Mouse (Mus musculus) layer of hippocampus, adult 18-20 months (tissue): ENCODE results near the gene Galk1. TPM values are rescaled to one million over a fixed set of nuclear protein-coding genes. Genes with fewer than 3 reads are reported as not detected.
"Not testable (repeated sequence)": the region's sequence is repeated elsewhere in the genome, so short reads cannot be mapped to it uniquely, and the experiment has no call there.

Experiments
- DNase-seq, 2 experiments: peaks; one replicate each; pipeline ENCODE4 v3.0.0; 2022; ENCODE audit warnings: low spot score in 2 of 2
- total RNA-seq, 2 experiments: library from RNA; stranded (reverse); gene quantifications; 2 replicates each; pipeline ENCODE4 v1.2.3; 2021

Gene Galk1
- total RNA-seq, 2 experiments from 2014 or later: 11.7 to 14.1 TPM

DNA sequence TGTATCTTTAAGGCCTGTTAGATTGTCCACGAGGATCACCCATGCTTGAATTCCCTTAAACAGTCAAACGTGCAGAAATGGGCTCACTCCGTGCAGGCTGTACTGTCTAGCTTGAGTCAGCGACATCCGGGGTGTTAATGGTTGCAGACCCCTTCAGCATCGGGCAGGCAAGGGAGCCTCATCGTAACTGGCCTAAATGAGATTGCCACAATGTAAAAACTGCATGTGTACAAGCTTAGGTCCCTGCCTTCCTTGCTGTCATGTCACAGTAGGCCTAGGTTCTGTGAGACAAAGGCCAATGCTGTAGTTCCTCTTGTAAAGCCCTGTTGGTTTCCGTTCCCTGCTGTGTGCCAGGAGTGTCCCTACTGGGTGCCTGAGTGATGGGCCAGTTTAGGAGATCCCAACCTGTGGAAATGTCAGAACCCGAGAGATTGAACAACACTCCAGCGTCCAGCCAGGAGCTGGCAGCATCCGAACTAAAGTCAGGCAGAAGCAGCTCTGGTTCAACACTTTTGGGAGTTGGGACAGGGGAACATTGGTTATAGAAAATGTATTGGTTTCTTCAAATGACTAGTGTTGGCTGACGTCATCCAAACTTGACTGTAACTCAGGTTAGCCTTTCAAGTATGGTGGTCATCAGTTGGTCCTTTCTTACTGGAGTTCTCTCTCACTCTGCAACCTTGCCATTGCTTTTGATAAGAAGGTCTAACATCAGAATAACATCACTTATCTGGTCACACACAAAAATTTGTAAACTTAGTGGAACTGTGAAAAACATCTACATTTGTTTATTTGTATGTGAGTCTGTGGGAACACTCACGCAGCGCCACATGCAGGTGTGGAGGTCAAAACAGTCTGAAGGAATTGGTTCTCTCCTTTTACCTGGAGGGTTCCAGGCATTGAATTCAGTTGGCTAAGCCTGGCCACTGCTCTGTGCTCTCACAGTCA lies 18.7 kb upstream of the Galk1 start:
- no peak for DNase-seq

DNA sequence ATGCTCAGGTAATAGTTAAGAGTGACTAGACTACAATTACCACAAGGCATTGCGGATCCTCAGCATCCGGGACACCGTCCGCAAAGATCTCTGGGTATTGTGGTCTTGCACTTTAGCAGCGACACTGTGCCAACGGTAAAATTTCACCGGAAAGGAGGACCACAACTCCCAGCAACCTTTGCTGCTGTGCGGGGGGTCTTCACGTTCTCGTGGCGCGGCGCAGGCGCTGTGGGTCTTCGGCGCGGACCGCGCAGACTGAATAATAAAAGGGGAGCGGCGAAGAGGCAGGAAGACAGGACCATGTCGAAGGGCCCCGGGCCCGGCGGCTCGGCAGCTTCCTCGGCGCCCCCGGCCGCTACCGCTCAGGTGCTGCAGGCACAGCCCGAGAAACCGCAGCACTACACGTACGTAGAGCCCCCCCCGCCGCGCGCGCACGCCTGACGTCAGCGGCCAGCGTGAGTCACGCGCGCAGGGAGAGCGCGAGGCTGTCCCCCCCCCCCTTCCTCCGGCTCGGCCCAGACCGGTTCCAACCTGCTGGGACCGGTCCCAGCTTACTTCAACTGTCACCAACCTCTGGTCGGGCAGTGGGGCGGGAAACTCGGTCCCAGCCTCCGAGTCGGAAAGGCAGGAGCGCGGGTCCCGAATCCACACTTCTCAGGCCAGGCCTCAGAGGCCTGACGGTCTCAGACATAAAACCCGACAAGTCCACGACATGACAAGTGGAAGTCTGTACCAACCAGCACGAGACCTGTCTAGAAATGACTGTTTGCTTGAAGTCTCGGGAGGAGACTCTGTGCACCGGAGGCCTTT lies 17.8 kb upstream of the Galk1 start, which contains the start of gene Unk:
Unk (plus strand) TSS at position 235 of the 810 bp plus-strand sequence.
- peak; percentile 98 to 99 for DNase-seq

DNA sequence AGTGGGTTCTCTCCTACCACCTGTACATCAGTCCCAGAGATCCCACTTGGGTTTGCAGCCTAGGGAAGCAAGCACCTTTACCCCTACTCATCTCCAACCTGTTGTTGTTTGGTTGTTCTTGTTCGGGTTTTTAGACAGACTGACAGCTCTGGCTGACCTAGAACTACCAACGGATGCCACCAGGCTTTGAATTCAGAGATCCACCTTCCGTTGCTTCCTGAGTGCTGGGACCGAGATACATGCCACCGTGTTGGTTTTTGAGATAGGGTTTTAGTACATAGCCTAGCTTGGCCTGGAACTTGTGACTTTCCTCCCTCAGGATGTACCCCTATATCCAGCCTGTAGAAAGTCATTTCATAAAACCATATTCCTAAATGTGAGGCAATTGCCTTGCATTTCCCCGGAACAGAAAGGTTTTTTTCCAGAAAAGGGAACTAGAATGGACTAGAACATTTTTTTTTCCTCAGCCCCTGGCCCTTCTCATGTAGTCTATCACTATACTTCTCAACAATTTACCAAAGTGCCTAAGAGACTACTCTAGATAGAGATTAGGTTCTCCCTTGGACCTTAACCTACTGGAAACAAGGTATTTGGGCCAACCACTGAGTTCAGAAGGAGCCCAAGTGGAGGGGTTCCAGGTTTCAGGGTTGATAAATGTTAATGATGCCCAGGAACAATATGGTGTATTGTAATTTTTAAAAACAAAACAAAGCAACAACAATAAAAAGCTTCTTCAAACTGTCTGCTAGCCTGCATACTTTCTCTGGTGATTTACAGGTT lies 16.8 kb upstream of the Galk1 start:
- DNase-seq: no peak

DNA sequence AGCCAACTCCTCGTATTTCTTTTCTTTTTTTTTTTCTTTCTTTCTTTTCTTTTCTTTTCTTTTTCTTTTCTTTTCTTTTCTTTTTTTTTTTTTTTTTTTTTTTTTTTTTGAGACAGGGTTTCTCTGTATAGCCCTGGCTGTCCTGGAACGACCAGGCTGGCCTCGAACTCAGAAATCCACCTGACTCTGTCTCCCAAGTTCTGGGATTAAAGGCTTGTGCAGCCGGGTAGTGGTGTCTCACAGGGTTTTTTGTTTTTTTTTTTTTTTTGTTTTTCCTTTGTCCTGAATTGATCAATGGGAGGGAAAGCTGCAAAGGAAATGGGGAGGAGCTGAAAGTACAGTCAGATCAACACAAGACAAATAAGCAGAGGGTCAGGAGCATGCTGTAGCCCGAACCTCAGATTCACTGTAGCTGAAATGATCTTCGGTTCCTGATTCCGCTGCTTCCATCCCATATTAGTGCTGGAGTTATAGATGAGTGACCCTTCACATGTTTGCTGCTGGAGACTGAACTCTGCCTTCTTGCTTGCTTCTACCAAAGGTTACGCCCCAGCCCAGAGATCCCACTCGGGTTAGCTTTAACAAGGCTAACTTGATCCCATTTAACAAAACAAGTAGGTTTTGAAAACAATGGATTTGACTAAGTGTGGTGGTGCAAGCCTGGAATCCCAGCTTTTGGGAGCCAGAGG lies 15.8 kb upstream of the Galk1 start:
- no peak for DNase-seq

DNA sequence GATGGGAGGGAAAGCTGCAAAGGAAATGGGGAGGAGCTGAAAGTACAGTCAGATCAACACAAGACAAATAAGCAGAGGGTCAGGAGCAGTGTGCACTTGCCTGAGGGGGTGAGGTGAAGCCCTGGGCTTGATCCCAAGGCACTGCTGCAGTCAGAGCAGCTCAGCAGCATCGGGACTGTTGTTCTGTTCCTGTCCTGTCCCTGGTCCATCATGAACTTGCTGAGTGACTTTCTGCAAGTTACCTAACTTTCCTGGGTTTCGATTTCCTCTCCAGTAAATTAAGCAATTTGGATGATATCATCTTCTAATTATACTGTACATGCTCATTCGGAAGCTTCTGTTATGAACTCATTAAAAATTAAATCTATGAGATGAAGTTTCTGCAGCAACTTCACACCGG lies 15.2 kb upstream of the Galk1 start, which contains the start of gene H3f3b:
H3f3b (minus strand) TSS at position 207 of the 400 bp plus-strand sequence.
- no peak for DNase-seq

DNA sequence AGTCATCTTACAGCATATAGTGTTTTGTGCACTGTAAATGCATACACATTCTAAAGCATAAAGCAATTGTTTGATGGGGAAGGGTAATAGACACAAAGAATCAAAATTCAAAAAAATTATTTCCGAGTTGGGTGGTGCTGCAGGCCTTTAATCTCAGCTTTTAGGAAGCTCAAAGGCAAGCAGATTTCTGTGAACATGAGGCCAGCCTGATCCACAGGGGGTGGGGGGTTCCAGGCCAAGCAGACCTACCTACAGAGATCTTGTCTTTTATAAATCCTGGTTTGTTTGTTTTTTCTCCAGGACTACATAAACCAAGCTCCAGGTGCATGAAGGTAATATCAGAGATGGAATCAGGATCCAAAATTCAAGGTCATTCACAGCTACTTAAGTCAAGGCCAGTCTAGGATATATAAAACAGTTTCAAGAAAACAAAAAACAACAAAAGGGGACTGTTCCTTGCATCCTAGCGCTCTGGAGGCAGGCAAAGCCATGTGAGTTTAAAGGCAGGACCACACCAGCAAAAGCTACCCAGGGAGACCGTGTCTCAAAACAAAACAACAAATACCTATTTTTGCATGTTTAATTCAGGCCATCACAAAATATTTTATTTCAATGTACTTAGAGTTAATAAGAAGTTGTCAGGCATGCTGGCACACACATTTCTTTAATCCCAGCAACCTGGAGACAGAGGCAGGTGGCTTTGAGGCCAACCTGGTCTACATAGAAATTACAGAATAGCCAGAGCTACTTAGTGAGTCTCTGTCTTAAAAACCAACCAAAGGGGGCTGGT lies 12.7 kb upstream of the Galk1 start:
- DNase-seq: no peak

DNA sequence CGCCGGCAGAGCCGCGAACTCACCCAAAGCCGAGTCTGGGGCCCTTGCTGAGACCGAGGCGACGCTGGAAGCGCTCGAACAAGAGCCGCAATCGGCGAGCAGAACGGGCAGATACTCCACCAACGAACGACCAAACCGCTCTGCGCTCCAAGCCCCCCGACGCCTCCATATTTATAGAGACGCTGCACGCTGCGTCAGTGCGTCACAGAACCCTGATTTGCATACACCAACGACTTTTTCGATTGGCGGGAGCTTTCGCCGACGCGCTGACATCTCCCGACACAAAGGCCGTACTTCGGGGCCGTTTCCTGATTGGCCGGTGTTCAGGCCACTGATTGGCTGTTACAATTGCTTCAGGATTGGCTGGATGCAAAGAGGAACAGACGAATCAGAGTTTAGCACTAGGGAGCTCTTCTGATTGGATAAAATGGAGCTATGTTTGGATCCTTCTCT lies 11.9 kb upstream of the Galk1 start:
- peak; percentile 96 to 98 for DNase-seq

DNA sequence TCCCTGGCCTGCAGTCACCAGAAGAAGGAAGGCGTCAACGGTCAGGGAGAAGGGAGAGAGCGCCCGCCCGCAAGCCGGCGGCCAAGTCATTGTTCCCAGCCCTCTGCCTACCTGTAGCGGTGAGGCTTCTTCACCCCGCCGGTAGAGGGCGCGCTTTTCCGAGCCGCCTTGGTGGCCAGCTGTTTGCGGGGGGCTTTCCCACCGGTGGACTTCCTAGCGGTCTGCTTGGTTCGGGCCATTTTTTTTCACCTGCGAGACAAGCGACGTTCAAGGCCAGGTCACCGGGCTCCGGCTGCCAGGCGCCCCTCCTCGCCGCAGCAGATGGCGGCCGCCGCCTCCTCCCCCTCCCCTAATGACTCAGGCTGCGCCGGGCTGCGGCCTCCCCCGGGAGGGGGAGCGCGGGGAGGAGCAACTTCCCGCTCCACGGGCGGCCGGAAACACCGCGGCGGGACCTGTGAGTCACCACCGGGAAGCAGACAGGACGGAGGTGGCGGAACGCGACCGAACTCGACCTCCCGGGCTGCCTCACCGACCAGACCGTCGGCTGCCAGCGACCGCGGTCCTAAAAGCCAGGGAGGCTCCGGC lies 11.3 kb upstream of the Galk1 start:
- peak; percentile 80 to 84 for DNase-seq

DNA sequence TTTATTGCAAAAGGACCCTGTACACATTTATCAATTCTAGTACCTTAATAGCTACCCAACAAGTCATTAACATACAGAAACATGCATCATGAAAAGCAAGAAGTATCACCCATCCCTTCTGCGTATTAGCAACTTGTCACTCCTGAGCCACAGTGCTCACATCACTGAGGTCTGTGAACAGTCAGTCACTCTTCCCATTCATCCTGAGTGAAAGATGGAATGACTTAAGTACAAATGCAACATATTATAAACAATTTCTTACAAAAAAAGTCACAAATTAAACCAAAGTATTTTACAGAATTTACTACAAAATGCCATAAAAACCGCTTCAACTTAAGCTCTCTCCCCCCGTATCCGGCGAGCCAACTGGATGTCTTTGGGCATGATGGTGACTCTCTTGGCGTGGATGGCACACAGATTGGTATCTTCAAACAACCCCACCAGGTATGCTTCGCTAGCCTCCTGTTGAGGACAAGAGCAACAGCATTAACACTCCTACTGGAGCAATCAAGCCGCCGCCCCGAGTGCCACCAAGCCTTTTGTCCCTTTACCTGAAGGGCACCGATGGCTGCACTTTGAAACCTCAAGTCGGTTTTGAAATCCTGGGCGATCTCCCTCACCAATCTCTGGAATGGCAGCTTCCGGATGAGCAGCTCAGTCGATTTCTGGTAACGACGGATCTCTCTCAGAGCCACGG lies 10.7 kb upstream of the Galk1 start:
- DNase-seq: not testable (repeated sequence)

DNA sequence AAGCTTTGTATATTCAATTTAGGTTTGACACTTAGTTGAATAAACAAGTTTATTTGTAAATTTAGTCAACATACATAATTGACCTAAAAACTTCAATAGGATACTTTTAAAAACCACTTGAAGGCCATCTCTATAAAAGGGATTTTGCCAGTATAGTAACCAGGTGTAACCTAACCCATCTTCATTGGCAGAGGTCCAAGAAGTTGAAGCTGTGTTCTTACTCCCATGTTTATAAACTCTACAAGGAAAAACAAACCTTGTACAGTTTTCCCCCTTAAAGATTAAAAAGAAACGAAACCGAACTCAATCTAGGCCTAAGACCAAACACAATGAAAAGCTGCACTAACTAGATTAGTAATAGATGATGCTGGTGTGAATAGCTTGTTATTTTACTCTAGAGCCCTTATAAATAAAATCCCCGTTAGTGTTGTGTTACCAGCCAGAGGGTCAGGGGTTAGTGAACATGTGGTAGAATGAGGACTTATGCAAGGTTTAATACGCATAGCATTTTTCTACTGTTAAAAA lies 9.8 kb upstream of the Galk1 start:
- no peak for DNase-seq

DNA sequence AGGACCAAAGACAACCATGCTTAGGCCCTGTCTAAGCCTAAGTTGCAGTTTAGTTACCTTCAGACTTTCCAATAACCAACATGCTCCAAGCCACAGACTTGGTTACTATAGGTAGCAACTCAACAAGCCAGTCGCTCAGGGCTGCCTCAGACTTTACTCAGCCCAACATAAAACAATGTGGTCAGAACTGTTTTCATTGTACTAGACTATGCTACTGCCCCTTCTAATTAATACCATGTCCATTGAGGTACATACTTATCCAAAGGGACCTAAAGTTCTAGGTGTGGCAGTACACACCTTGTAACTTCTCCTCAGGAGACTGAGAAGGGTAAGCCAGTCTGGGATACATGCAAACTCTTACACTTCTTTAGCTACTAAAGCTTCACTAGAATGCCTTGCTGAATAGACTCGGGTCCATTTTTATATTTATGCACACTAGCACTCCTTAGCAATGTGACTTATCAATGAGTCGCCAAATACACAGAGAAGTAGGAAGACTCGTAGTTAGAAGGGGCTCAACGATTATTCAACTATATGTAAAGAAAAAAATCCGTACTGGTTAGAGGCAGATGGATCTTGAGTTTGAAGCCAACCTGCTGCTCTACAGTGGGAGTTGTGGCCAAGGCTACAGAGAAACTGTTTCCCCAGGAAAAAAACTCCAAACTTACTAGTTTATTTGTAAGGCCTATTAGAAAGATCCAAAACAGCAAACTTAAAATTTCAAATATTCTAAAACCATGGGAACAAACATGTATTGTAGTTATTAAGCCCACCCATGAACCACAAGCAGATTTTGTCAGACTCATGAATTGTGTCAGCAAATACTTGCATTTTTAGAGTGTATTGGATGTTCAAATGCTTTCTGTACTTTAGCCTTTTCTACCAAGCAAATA lies 9.1 kb upstream of the Galk1 start:
- DNase-seq: no peak

DNA sequence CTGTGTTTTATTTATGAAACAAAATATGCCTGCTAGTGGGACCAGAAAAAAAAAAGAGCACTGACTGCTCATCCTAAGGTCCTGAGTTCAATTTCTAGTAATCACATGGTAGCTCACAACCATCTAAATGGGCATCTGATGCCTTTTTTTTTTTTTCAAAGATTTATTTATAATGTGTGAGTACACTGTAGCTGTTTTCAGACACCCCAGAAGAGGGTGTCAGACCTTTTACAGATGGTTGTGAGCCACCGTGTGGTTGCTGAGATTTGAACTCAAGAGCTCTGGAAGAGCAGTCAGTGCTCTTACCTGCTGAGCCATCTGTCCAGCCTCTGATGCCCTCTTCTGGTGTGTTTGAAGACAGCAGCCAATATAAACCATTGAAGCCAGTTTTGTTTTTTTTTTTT lies 8.0 kb upstream of the Galk1 start:
- no peak for DNase-seq

DNA sequence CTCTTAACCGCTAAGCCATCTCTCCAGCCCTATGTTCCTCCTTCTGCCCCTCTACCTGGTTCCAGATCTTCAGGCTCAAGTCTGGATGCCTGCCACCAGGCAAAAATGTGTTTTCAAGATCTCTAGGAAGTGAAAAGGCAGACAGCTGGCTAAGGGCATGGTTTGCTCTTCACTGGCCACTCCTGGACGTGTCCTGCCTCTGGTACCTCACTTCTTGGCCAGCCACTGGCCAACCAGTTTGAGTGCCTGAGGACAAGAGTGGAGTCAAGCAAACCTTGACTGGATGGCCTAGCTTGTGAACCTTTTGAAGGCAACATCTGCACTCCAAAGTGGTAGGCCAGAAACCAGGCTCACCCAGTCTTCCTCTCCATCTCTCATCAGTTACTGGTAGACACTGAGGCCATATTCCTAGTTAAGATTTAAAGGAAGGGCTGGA lies 7.5 kb upstream of the Galk1 start:
- no peak for DNase-seq

DNA sequence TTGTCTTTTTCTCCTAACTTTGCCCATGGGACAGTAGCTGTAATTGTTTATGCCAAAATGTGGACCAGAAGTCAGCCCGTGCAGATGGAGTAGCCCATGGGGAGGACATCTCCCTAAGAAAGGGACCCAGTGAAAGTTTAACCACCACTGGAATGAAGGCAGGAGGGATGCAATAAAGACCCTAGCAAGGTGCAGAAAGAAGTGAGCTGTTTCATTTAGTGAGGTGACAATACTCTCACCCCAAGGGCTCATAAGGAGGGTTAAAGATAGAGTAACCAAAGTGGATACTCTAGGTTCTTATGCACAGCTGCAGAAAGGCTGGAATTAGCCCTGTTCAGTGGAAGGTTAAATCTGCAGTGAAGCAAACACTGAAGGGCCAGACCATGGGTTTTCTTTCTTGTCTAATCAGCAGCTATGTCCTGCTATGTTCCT lies 6.9 kb upstream of the Galk1 start:
- no peak for DNase-seq

DNA sequence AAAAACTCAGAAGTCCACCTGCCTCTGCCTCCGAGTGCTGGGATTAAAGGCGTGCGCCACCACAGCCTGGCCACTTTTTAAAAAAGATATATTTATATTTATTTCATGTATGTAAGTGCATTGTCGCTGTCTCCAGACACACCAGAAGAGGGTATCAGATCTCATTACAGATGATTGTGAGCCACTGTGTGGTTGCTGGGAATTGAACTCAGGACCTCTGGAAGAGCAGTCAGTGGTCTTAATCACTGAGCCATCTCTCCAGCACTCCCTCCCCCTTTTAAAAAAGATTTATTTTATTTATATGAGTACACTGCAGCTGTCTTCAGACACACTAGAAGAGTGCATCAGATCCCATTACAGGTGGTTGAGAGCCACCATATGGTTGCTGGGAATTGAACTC lies 6.3 kb upstream of the Galk1 start:
- DNase-seq: not testable (repeated sequence)

DNA sequence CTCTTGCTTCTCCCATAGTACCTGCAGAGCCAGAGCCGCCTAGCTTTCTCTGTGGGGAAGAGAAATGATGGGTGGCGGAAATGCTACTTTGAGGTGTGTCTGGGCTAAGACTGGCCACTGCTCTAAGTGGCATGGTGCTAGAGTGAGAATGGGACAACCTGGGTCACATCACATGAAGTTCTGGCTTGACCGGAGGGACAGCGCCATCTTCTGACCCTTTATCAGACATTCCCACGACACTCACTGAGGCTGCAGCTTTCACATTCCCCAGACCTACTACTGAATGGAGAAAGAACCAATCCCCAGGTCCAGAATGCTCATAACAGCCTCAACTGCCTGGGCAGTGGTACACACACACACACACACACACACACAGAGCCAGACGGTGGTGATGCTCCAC lies 5.6 kb upstream of the Galk1 start:
- DNase-seq: no peak

DNA sequence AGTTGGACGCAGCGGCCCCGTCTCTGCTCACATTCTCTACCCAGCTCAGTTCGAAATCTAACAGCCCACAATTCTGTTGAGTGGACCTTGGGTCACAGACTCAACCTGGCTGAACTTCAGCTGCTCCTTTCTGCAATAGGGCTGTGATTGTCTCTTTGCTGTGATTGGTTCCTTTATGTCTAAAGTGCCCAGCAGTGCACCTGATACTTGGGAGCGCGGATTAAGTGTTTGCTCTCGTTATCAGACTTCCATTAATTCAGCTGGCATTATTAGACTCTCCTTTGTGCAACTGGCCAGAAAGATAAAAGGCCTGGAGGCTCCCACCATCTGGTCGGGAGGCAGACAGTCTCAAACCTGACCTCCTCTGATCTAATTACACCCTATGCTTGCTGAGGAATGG lies 2.3 kb upstream of the Galk1 start:
- no peak for DNase-seq
